Mouse (Mus musculus): ENCODE results near the gene Rab8b.
A peak's percentile ranks its signal among the peaks of the same experiment; 100 is the strongest.
"Not testable (repeated sequence)": the region's sequence is repeated elsewhere in the genome, so short reads cannot be mapped to it uniquely, and the experiment has no call there.

Gene Rab8b

GRCm38 (mm10) chr9:66886818-66887217 lies 32.7 kb downstream of the Rab8b start:
- DNase-seq (ENCODE audit: low spot score), result no peak

- no peak for DNase-seq (ENCODE audit: low spot score)
Measured at GRCm38 (mm10) chr9:66886366-66886765, 33.1 kb downstream of the Rab8b start.

GRCm38 (mm10) chr9:66884609-66885008 lies 34.9 kb downstream of the Rab8b start:
- DNase-seq (ENCODE audit: low spot score), result no peak

- DNase-seq (ENCODE audit: low spot score), result no peak
Measured at GRCm38 (mm10) chr9:66883500-66883899, 36.0 kb downstream of the Rab8b start.

- DNase-seq (ENCODE audit: low spot score), result no peak
Measured at GRCm38 (mm10) chr9:66882406-66882821, 37.1 kb downstream of the Rab8b start.

- DNase-seq (ENCODE audit: low spot score), result no peak
Measured at GRCm38 (mm10) chr9:66881858-66882257, 37.6 kb downstream of the Rab8b start.

- no peak for DNase-seq (ENCODE audit: low spot score)
Measured at GRCm38 (mm10) chr9:66880752-66881151, 38.7 kb downstream of the Rab8b start.

- DNase-seq (ENCODE audit: low spot score), result no peak
Measured at GRCm38 (mm10) chr9:66879486-66879885, 40.0 kb downstream of the Rab8b start.

- DNase-seq (ENCODE audit: low spot score), result no peak
Measured at GRCm38 (mm10) chr9:66878899-66879298, 40.6 kb downstream of the Rab8b start.

- peak; percentile 61 for DNase-seq (ENCODE audit: low spot score)
Measured at GRCm38 (mm10) chr9:66876577-66876976, 42.9 kb downstream of the Rab8b start.

GRCm38 (mm10) chr9:66874297-66874696 lies 45.2 kb downstream of the Rab8b start:
- no peak for DNase-seq (ENCODE audit: low spot score)

- no peak for DNase-seq (ENCODE audit: low spot score)
Measured at GRCm38 (mm10) chr9:66873531-66873930, 46.0 kb downstream of the Rab8b start.

GRCm38 (mm10) chr9:66873009-66873408 lies 46.5 kb downstream of the Rab8b start:
- DNase-seq (ENCODE audit: low spot score), result not testable (repeated sequence)

- DNase-seq (ENCODE audit: low spot score), result no peak
Measured at GRCm38 (mm10) chr9:66872015-66872727, 47.3 kb downstream of the Rab8b start.

- no peak for DNase-seq (ENCODE audit: low spot score)
Measured at GRCm38 (mm10) chr9:66864708-66865107, 54.8 kb downstream of the Rab8b start.

GRCm38 (mm10) chr9:66863456-66863855 lies 56.0 kb downstream of the Rab8b start:
- DNase-seq (ENCODE audit: low spot score), result no peak

- no peak for DNase-seq (ENCODE audit: low spot score)
Measured at GRCm38 (mm10) chr9:66862202-66862601, 57.3 kb downstream of the Rab8b start.

- DNase-seq (ENCODE audit: low spot score), result no peak
Measured at GRCm38 (mm10) chr9:66861104-66861767, 58.3 kb downstream of the Rab8b start.

- DNase-seq (ENCODE audit: low spot score), result no peak
Measured at GRCm38 (mm10) chr9:66859523-66859922, 60.0 kb downstream of the Rab8b start.

- no peak for DNase-seq (ENCODE audit: low spot score)
Measured at GRCm38 (mm10) chr9:66855865-66856264, 63.6 kb downstream of the Rab8b start.

GRCm38 (mm10) chr9:66852592-66852991 lies 66.9 kb downstream of the Rab8b start:
- DNase-seq (ENCODE audit: low spot score), result no peak

GRCm38 (mm10) chr9:66850966-66851365 lies 68.5 kb downstream of the Rab8b start:
- DNase-seq (ENCODE audit: low spot score), result no peak

- DNase-seq (ENCODE audit: low spot score), result no peak
Measured at GRCm38 (mm10) chr9:66846822-66847221, 72.7 kb downstream of the Rab8b start.

- no peak for DNase-seq (ENCODE audit: low spot score)
Measured at GRCm38 (mm10) chr9:66835097-66835480, 84.4 kb downstream of the Rab8b start.

All from adipocyte (in vitro differentiated cells).